Mouse (Mus musculus) layer of hippocampus, postnatal 36 days (tissue): ENCODE results near the gene Slc45a1. TPM values are rescaled to one million over a fixed set of nuclear protein-coding genes. Genes with fewer than 3 reads are reported as not detected.

Experiments
- DNase-seq, 2 experiments: peaks; one replicate each; pipeline ENCODE4 v3.0.0; 2022
- total RNA-seq, 2 experiments: library from RNA; stranded (reverse); gene quantifications; 2 replicates each; pipeline ENCODE4 v1.2.3; 2021

Gene Slc45a1
- 10 to 100 TPM; 35.0 to 36.2 TPM for total RNA-seq

DNA sequence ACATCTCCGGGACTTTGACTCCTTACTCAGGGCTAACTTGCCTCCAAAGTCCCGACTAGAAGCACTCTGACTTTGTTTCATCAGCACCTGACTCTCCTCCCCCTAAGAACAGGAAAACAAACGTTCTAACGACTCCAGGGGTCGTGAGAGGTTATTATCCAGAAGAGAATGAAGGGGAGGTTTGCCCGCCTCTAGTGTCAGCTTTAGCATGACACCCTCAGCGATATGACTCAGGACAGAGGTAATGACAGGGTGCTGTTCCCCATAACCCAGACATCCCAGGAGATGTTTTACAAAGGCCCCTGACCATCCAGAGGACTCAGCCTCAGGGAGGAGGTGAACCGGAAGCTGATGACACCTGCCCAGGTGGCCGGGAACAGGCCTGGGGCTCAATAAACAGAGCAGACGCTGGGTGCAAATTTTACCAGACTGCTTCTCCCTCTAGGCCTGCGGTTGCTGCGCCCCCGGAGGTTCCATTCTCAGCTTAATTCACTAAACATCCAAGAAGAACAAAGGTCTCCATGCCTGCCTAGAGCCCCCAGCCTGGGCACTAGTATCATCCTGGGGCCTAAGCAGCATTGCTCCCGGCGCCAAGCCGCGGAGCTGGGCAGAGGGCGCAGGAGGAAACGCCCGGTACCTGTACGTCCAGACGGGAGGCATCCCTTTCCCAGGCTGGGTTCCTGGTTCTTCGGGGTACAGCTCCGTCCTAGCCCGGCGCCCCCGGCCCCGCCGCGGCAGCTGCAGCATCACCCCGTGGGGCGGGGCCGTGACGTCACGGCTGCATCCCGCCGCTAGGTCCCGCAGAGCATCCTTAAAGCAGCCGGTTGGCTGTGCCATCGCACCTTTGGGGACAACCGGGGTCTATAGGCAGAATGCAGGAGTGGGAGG is at the start of gene Slc45a1:
Gene Slc45a1, minus strand, starts transcription at position 785 of the 888 bp plus-strand sequence.
- peak; percentile 50 to 66 for DNase-seq

DNA sequence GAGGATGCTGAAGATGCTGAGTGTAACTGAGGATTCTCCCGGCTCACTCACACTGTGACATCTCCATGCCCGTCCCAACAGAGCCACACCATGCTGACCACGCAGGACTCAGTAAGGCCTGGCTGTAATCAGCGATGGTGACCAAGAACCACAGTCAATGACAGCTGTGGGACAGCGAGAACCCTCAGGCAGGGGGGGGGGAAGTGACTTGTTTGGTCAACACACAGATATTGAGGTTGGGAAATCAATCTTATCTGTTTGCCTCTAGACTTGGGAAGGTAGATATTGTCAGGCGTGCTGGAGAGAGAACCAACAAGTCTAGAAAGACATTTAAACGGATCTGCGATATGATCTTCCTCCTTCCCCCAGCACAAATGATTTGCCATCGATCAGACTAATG is 48.9 kb upstream of the Slc45a1 start:
- DNase-seq = no peak

DNA sequence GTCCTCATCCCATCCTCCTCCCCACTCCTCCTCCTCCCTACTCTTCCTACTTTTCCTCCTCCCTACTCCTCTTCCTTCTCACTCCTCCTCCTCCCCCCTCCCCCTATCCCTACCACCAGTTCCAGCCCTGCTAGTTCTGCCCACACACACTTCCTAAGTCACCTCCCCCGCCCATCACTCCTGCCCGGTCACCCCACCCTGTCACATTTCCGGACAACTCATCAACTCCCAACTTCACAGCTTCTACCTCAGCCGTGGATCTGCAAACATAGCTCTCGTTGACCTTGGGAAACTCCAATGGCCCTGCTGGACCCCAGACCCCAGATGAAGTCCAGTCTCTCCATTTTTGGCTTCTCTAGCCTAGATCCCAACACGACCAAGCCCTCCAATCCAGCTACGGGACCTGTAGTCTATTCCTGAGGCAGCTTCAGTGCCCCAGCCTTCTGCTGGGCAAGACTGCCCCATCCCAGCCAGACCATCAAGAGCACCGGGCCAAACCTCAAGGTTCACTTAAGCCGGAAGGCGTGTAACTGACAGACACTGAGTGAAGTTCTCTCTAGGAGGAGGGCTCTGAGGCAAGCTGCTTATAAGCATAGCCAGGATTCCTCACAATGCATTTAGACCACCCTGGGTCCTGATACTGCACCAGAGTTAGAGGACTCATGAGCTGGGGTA is 42.6 kb upstream of the Slc45a1 start:
- no peak for DNase-seq

DNA sequence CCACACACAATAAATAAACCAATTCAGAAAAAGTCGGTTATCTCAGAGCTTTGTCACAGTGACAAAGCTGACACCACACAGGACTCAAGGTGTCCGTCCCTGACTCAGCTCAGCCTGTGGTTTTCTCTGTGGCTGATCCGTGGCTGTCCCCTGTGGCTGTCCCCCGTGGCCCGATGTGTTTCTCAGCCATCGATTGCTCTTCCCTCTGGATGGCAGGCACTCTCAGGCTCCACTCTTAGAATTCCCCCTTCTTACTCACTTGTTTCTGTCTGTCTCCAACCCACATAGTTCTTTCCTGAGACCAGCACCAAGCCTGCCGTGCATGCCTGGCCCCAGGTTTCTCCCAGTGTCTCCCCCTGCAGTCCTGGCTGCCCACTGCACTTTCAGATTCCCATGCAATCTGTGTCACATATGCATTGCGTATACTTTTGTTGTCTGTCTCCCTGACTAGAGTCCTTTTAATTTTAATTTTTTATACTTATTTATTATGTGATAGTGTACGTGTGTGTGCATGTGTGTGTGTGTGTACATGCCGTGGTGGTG is 41.0 kb upstream of the Slc45a1 start:
- DNase-seq = no peak

DNA sequence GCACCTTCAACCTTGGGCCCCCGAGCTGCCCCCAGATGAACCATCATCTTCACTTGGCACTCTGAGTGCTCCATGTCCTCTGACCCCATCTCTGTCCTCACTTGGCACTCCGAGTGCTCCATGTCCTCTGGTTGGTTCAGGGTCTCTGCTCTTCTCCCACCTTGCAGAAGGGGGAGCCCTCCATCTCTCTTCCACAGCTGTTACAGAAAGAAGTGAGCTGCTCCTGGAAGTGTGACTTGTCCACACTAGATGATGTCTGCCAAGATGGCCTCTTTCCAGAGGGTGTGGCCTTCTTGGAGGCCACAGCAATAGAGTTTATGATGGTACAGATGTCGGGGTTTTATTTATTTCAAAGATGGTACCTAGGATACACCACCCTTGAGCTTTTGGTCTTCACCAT is 38.8 kb upstream of the Slc45a1 start:
- no peak for DNase-seq

DNA sequence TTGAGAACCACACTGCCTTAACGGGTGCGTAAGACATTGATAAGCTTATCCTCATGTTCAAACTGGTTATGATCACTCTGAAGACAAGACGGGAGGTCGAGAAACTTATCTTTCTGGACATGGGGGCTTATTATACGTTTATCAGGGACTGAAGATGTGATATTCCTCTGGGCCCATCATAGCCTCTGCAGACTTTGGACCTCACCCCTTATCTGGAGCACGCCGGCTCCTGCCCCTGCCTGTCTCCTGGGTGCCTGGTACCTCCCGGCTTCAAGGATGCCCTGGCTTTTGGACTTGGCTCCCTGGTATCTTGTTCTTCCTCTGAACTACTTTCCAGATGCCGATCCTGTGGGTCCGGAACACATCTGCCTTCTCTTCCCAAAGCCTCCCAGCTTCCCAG is 37.6 kb upstream of the Slc45a1 start:
- DNase-seq = no peak

DNA sequence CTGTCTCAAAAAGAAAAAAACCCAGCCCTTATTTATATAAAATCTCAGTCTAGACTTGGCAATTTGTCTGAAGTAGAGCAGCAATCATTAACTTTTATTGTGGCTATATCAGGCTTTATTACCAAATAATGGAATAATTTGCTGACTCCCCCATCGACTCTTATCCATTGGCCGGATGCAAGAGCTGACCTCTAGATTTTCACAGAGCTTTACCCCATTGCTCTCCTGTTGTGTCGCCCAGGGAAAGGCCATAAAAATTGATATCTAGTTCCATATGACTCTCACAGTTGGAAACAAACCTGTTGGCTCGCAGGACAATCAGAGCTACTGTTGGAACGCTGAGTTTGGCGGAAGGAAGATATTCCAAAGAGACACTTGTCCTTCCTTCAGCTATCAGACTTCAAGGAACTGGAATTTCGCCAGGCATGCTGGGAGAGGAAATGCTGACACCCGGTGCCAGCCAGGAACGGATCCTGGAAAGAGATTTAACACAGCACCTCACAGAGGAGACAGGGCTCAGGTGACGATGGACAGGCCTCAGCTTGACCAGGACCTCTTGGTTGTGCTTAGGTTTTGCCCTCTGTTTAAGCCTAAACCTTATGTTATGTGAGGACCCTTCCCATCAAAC is 35.3 kb upstream of the Slc45a1 start:
- no peak for DNase-seq

DNA sequence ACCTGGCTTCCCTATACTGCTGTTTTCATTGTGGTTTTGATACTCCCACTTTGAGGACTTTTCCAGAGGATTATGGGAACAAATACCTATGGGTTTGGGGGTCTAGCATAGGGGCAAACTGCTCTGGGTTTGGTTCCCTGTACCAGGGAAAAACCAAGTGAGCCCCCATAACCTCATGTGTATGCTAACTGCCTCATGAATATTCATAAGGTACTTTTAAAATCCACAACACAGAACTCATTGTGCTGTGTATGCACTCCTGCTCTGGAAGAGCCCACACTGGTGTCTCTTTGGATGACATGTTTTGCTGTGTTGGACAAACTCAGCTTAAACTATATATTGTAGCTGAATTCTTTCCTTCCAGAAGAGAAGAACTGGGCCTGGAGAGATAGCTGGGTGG is 34.6 kb upstream of the Slc45a1 start:
- DNase-seq = no peak

DNA sequence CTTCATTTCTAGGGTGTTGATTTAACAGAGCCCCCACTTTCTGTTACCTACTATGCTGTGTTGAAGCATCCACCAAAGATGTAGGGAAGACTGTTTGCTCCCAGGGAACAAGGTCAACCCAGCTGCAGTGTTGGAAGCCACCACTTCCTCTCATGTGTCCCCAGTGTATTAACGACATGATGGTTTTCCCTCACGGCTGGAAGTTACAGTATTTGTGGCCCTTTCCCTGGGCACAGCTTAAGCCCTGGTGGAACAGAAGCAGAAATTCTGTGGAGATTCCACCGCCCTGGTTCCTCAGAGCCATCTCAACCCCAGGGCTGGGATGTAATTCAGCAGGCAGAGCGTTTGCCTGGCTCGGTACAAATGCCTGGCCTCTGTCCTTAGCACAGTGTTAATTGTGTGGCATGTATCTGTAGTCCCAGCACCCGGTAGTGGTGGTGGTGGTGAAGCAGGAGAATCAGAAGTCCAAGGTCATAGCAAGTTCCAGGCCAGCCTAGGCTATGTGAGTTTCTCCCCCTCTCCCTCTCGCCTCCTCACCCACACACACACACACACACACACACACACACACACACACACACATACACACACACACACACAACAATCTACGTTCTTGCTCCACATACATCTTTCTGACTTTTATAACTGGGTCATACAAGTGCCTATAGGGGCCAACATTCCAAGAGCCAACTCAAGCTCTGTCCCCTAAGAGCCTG is 34.0 kb upstream of the Slc45a1 start:
- DNase-seq = no peak

DNA sequence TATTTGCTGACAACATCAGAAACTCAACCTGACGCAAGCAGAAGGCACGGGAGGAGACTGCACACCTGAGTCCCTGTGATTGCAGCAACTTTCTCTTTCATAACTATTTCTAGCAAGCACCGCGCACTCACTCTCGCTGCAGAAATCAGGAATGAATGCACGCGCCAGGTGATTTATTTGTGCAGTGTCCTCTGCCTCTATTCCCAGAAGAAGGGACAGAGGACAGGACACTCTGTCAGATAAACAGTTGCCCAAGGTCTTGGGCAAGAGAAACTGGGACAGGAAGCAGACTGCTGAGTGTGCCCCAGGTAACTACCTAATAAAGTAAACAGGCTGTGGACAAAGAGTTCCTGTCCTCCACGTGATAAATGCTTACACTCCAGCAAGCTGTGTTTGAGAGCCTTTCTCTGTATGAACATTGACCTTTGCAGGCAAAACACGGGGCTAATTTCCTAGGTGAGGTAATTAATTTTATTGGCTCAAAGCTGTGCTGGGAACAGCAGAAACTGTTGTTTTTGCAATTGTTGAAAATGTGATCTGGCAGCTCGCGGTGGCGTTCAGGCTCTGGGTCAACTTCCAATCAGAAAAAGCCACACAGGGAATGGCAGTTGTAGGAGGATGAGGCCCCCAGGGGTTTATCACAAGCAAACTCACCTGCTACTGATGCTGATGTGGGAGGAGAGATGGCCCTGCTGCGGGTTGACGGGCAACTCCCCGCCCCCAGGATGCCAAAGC is 33.2 kb upstream of the Slc45a1 start:
- no peak for DNase-seq

DNA sequence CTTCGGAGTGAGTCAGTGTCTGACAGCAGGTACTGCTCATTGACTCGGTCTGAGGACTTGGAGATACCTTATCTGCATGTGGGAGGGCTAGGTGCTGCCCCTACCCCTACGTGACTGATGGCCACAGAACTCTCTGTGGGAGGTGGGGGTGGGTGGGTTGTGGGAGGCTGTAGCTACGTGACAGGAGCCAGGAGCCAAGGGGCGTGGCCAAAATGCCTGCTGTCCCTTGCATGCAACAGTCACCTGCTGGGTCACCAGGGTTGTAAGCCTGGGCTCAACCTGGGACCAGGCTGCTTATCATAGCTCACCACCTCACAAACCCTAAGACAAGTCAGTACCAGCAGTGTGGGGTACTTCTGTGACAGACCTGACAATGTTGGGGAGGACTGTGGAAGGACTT is 28.4 kb upstream of the Slc45a1 start:
- DNase-seq = no peak

DNA sequence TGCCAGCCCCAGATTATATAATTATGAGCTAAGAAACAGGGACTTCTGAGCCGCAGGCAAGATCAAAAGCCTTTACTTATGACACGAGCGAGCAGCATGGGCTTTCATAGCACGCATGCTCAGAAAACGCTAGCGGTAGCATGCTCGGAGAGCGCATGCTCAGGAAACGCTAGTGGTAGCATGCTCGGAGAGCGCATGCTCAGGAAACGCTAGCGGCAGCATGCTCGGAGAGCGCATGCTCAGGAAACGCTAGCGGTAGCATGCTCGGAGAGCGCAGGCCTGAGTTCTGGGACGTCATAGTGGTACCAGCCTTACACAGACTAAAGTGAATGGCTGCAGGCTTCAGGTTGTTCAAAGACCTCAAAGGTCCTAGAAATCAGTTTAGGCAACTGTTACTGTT is 26.8 kb upstream of the Slc45a1 start:
- DNase-seq = no peak

DNA sequence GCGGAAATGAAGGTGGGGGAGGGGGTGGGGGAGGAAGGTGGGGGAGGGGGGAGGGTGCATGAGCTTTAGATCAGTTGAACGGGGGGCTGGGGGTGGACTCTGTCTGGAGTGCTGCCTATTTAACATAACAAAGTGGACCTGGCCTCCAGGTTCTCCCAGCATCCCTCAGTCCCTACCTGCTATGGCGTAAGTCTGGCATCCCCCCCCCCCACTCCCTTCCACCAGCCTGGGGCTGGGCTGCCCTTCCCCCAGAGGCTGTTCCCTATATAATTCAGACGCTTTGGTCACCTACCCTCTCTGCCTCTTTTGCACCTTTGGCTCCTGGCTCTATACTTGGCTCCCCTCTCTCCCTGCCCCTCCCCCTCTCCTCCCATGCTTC is 25.9 kb upstream of the Slc45a1 start:
- no peak for DNase-seq

DNA sequence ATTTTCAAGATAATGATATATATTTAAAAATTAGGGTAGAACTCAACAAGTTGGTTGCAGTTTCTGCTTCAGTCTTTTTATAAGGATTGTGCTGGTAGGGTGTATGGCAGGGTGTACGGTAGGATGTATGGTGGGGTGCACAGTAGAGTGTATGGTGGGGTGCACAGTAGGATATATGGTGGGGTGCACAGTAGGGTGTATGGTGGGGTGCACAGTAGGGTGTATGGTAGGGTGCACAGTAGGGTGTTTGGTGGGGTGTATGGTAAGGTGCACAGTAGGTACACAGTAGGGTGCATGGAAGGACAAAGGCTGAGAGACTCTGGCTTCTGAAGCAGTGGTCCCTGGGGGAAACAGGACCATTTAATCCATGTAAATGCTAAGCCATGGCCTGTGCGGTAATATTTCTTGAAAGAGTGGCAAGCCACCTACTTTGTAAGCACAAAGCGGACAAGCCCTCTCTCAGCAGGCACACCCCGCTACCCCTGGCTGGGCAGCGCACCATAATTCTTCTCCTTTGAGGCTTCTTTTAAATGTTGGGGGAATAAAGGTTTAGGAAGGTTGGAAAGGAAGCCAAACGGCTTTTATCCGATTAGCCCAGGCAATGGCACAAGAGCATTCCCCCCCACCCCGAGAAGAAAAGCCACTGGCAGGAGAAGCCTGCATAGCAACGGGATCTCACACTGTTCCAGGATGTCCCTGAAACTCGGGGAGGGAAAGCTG is 25.3 kb upstream of the Slc45a1 start:
- DNase-seq = no peak

DNA sequence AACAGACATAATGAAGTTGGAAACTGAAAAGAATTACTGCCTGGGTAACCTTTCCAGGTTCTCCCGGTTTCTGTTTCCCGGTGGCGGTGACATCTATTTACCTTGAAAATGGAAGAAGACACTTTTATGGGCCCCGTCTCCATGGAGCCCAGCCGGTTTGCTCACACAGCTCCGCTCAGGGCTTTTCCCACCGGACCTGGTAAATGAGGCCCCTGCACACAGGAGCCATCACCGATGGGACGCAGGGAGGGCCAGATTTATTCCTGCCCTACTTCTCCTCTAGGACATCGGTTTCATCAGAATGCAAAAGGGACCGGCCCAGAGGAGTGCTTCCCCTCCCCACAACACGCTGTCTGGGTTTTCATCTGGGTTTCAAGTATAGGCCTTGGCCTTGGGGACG is 24.1 kb upstream of the Slc45a1 start:
- DNase-seq = no peak

DNA sequence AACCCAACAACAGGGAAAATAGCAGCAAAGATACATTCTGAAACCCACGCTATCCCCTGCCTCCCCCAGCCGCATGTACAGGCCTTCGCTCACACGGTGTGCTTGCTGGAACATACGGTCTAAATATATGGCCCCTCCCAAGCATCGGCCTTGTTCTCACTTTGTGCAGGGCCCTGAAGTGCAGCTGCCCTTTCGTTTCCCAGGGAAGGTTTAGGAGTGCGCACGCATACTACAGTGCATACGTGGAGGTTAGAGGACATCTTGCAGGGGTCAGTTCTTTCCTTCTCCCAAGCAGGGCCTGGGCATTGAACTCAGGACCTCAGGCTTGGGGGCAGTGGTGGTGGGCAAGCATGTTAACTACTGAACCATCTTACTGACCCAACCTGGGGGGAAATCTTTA is 23.3 kb upstream of the Slc45a1 start:
- no peak for DNase-seq

DNA sequence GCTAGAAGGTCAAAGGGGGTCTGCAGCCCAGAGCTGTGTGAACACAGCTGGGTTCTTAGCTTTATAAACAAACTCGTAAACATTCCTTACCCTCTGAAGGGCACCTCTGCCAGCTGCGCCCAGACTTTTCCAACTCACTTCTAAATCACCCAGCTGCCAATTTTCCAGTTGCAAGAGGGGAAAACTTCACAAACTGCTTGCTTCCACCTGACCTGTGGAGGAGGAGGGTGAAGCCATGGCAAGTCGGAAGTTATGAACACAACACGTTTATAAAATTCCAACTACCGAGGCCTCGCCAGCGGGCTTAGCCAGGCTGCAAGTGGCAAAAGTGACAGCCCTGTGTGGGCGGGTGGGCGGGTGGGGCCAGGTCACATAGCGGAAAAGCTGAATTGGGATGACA is 13.8 kb upstream of the Slc45a1 start:
- DNase-seq = no peak

DNA sequence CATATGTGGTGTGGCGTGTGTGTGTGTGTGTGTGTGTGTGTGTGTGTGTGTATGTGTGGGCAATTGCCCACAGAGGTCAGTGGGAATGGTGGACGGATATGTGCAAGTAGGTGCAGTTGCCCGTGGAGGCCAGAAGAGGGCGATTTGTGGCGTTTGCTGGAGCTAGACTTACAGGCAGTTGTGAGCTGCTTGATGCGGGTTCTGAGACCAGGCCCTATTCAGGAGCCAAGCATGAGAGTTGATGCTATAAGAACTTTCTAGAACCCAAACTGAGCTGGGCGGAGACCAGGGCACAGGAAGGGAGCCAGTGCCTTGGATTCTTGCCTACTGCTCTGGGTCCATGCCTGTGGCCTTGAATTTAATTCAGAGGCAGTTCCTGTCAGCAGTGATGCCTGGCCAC is 12.8 kb upstream of the Slc45a1 start:
- no peak for DNase-seq

DNA sequence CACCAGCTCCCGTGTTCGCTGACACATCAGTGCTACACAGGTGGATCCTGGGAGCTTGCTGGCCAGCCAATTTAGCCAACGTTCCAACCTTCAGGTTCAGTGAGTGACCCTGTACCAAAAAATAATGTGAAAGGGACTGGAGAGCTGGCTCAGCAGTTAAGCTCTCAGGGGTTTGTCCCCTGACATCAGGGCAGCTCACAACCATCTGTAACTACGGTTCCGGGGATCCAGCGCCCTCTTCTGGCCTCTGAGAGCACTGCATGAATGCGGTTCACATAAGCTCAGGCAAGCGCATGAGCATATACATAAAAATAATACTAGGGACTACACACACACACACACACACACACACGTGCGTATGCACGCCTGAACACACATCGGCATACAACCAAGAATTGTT is 11.2 kb upstream of the Slc45a1 start:
- no peak for DNase-seq

DNA sequence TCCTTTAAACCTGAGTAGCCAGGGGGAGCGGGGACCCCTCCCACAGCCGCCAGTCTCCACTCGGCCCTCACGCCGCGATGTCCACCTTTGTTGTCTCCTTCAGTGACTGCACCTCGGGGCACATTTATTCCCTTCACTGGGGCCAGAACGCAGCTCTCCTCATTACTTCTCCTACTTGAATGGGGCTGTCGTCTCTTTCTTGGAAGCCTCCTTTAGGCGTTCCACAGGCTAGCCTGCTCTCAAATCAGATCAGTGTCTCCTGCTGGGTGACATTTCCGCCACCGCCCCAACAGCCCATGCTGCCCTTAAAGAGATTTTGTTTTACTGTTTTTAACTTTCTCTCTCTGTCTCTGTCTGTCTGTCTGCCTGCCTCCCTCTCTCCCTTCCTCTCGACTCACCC is 9.9 kb upstream of the Slc45a1 start:
- DNase-seq = no peak

DNA sequence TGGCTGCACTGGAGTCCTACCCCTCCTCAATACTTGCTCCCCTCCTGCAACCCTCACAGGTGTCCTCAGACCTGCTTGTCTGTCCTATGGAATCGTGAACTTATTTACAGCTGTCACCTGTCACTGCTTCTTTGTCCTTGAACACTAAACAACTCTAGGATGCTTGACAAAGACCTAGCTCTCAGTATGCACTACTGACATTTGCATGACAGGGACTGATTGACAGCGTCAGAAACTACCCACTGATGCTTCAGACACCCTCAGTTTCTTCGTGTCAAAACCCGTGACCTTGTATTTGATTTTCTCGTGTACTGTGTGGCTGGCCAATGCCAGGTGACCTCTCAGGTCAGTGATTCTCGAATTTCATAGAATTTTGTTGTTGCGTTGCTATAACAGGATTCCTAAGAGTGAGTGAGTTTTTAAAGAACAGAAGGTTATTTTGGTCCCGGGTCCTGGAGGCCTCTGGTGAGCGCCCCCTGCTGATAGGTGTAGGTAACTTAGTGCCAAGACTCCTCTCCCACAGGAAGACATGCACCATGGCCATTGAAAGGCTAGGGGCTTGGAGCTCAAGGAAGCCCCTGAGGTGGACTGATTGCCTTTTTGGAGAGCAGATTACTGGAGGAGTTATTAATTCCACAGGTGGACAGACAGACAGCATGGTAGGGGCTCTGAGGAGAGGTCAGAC is 8.1 kb upstream of the Slc45a1 start:
- no peak for DNase-seq
